Mouse (Mus musculus) T-cell, adult 66 days (primary cell): ENCODE measurements around the gene Trhde. TPM values are rescaled to one million over a fixed set of nuclear protein-coding genes. Genes with fewer than 3 reads are reported as not detected.

Experiments used
- total RNA-seq, 2 experiments: library from RNA; stranded (reverse); gene quantifications; 3 replicates in 1 of 2; 4 replicates in 1 of 2; pipeline ENCODE4 v1.2.4; 2023

Trhde gene
- total RNA-seq: not detected

GRCm38 (mm10) chr10:114802161-114802651 lies at the start of gene Trhde:
Gene Trhde (minus strand): TSS chr10:114802307.

